In the genomic region with DNA sequence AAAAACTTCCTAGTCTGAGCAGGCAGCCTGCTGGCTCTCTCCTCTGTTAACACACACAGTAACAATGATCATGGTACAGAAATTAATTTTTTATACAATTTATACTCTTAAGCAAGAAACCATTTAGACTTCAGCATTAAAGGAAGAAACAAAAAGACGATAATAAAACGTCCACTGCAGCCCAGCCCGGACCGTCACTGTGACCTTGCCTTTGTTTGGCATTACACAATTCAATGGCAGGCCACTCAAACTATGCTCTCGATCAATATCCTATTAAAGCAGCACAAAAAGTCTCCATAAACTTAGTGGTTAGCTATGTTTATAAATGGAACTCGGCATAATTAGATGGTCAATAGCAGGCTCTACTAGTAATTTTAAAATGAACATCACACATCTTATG, we compare ENCODE assay signal across 11 mouse cellular contexts.
DNase-seq lines count a peak whose midpoint lies in the region; ATAC-seq and TF ChIP-seq lines count a peak whose summit lies in the region.
"Had no signal": no experiment of that assay in that cellular context is flagged by ENCODE, and none has a peak within 500 bp of the region (broad histone marks: within the 10 kb centered on the region; RNA-seq: fewer than 3 reads in every experiment).

No protein-coding gene starts in this region.

- H3K27ac ChIP-seq in heart, postnatal 0 days (ENCODE audit: low read depth): peak overlapping the region; percentile 88
- H3K27ac ChIP-seq in embryonic facial prominence, embryonic 12.5 days: peak overlapping the region; percentile 88; the same call in 1 of the 2 replicates
- peak overlapping the region; percentile 80 for H3K27ac ChIP-seq in forebrain, embryonic 15.5 days (replicated peaks)
- peak overlapping the region; percentile 67 for H3K27ac ChIP-seq in liver, embryonic 16.5 days (ENCODE audit: low read length)

- intact Hi-C loops in heart, postnatal 14 days (cut with DNase I): loop anchor here (2.0 to 5.0 kb wide), 7 partner anchors 80 to 317 kb away; a partner anchor contains a TSS

- H3K36me3 ChIP-seq in heart, postnatal 0 days (replicated peaks; ENCODE audit: control insufficient read depth, insufficient read depth, low read length): peaks cover 8% of the 10 kb centered on the region; the same call in 1 of the 2 replicates
- peaks cover 6% of the 10 kb centered on the region for H3K36me3 ChIP-seq in embryonic facial prominence, embryonic 12.5 days
- no peaks in the 10 kb centered on the region for H3K36me3 ChIP-seq in forebrain, embryonic 15.5 days
- no peaks in the 10 kb centered on the region for H3K36me3 ChIP-seq in liver, embryonic 16.5 days (ENCODE audit: control insufficient read depth, insufficient read depth)

- H3K4me3 ChIP-seq in heart, postnatal 0 days (ENCODE audit: low read depth, low read length): no peak overlapping the region
- no peak overlapping the region for H3K4me3 ChIP-seq in embryonic facial prominence, embryonic 12.5 days
- H3K4me3 ChIP-seq in forebrain, embryonic 15.5 days: no peak overlapping the region
- no peak overlapping the region for H3K4me3 ChIP-seq in liver, embryonic 16.5 days (ENCODE audit: low read depth, low read length)
- H3K4me3 ChIP-seq: left cerebral cortex, adult 2 months had no signal

- ATAC-seq in heart, postnatal 0 days (ENCODE audit: insufficient read depth, low read depth): no peak
- ATAC-seq in embryonic facial prominence, embryonic 12.5 days (ENCODE audit: insufficient number of reproducible peaks, insufficient read depth, low FRiP score, low TSS enrichment): no peak
- no peak for ATAC-seq in forebrain, embryonic 15.5 days (replicated peaks)
- ATAC-seq in liver, embryonic 16.5 days (ENCODE audit: low read depth): no peak
- ATAC-seq in erythroblast, adult 5-6 weeks (replicated peaks; ENCODE audit: low FRiP score, poor library complexity, severe bottlenecking): no peak

- no peak for DNase-seq in heart, postnatal 0 days (ENCODE audit: low spot score)
- no peak for DNase-seq in heart, postnatal 14 days
- no peak for DNase-seq in right cerebral cortex, postnatal 10 days (ENCODE audit: low spot score in 2 of 2)
- no peak for DNase-seq in adrenal gland, postnatal 4 days (ENCODE audit: low spot score in 2 of 2)
- DNase-seq: thymus, postnatal 4 days had no signal

- no peak for TF ChIP-seq CTCF in heart, postnatal 0 days (IDR thresholded peaks at IDR 0.05; ENCODE audit: low read depth)

- H3K9me3 ChIP-seq in heart, postnatal 0 days (replicated peaks; ENCODE audit: control insufficient read depth, low read length): no peaks in the 10 kb centered on the region
- no peaks in the 10 kb centered on the region for H3K9me3 ChIP-seq in embryonic facial prominence, embryonic 12.5 days
- H3K9me3 ChIP-seq in forebrain, embryonic 15.5 days: no peaks in the 10 kb centered on the region
- H3K9me3 ChIP-seq in liver, embryonic 16.5 days (replicated peaks; ENCODE audit: control insufficient read depth, low read length): no peaks in the 10 kb centered on the region

- no peak for TF ChIP-seq EP300 in heart, postnatal 0 days (IDR thresholded peaks at IDR 0.05; ENCODE audit: low read depth)

- no peaks in the 10 kb centered on the region for H3K27me3 ChIP-seq in heart, postnatal 0 days (ENCODE audit: control insufficient read depth, insufficient read depth, low read length)
- no peaks in the 10 kb centered on the region for H3K27me3 ChIP-seq in embryonic facial prominence, embryonic 12.5 days
- no peaks in the 10 kb centered on the region for H3K27me3 ChIP-seq in forebrain, embryonic 15.5 days
- no peaks in the 10 kb centered on the region for H3K27me3 ChIP-seq in liver, embryonic 16.5 days (ENCODE audit: control insufficient read depth, insufficient read depth, low read depth, low read length)
- H3K27me3 ChIP-seq: CH12.LX had no signal

- peak overlapping the region; percentile 5; the same call in 1 of the 2 replicates for H3K9ac ChIP-seq in heart, postnatal 0 days (replicated peaks; ENCODE audit: low read depth, low read length)
- H3K9ac ChIP-seq in embryonic facial prominence, embryonic 12.5 days: no peak overlapping the region
- H3K9ac ChIP-seq in forebrain, embryonic 15.5 days (replicated peaks): no peak overlapping the region
- H3K9ac ChIP-seq in liver, embryonic 16.5 days (ENCODE audit: low read depth, low read length): no peak overlapping the region

- no peak overlapping the region for H3K4me2 ChIP-seq in heart, postnatal 0 days (ENCODE audit: low read depth, low read length)
- H3K4me2 ChIP-seq in embryonic facial prominence, embryonic 12.5 days (replicated peaks): no peak overlapping the region
- no peak overlapping the region for H3K4me2 ChIP-seq in forebrain, embryonic 15.5 days (replicated peaks)
- no peak overlapping the region for H3K4me2 ChIP-seq in liver, embryonic 16.5 days (ENCODE audit: low read depth, low read length)

- H3K4me1 ChIP-seq in heart, postnatal 0 days (ENCODE audit: control insufficient read depth, insufficient read depth): peaks cover 28% of the 10 kb centered on the region
- peaks cover 29% of the 10 kb centered on the region for H3K4me1 ChIP-seq in embryonic facial prominence, embryonic 12.5 days
- H3K4me1 ChIP-seq in forebrain, embryonic 15.5 days: peaks cover 56% of the 10 kb centered on the region
- H3K4me1 ChIP-seq in liver, embryonic 16.5 days (ENCODE audit: control insufficient read depth, low read depth, low read length): peaks cover 6% of the 10 kb centered on the region

- 81% methylated on average over 6 of the region's 6 CpGs for WGBS in heart, postnatal 0 days
- WGBS in embryonic facial prominence, embryonic 12.5 days: 89% methylated on average over 6 of the region's 6 CpGs
- WGBS in forebrain, embryonic 15.5 days: 39% methylated on average over 6 of the region's 6 CpGs
- 58% methylated on average over 6 of the region's 6 CpGs for WGBS in liver, embryonic 16.5 days (ENCODE audit: insufficient replicate concordance)
